25 mouse cellular contexts compared by ENCODE assay signal in genomic region chr1:93918011-93918410, GRCm38 (mm10). TPM values are rescaled to one million over a fixed set of nuclear protein-coding genes. Genes with fewer than 3 reads are reported as not detected.
"Had no signal": no experiment of that assay in that cellular context is flagged by ENCODE, and none has a peak within 500 bp of the region (broad histone marks: within the 10 kb centered on the region; RNA-seq: fewer than 3 reads in every experiment).

Gene Gal3st2b, plus strand, starts transcription at chr1:93918311.

RNA-seq across cellular contexts. Expression of gene Gal3st2b, which starts in this region (rescaled TPM):
- polyA plus RNA-seq: limb, embryonic 10.5 days; limb, embryonic 11.5 days; limb, embryonic 12.5 days; liver, adult 2 months; liver, embryonic 11.5 days; liver, embryonic 12.5 days; liver, embryonic 13.5 days; liver, embryonic 14.5 days; liver, embryonic 15.5 days; liver, embryonic 16.5 days; liver, postnatal 0 days; lung, adult 2 months; lung, embryonic 14.5 days; lung, embryonic 16.5 days; lung, postnatal 0 days; macrophage; midbrain, embryonic 10.5 days; midbrain, embryonic 11.5 days; midbrain, embryonic 12.5 days; midbrain, embryonic 13.5 days; midbrain, embryonic 14.5 days; midbrain, embryonic 15.5 days; midbrain, embryonic 16.5 days; myocyte; neural tube, embryonic 11.5 days had no signal
